Mouse (Mus musculus) B cell, adult 2 months (primary cell): ENCODE results near the gene Glod4.
"Not testable (repeated sequence)": the region's sequence is repeated elsewhere in the genome, so short reads cannot be mapped to it uniquely, and the experiment has no call there.

Source experiments
- DNase-seq, 2 experiments: peaks; one replicate each; pipeline ENCODE4 v3.0.0; 2022

The Glod4 gene

GRCm38 (mm10) chr11:76256129-76256528, 12.6 kb upstream of the Glod4 start:
- DNase-seq, result no peak

- no peak for DNase-seq
Observed at GRCm38 (mm10) chr11:76255431-76256001, 12.0 kb upstream of the Glod4 start.

GRCm38 (mm10) chr11:76253918-76254264, 10.4 kb upstream of the Glod4 start:
- no peak for DNase-seq

- DNase-seq, result peak; percentile 88 to 89
Observed at GRCm38 (mm10) chr11:76253145-76253917, 9.8 kb upstream of the Glod4 start.

- no peak for DNase-seq
Observed at GRCm38 (mm10) chr11:76252036-76252435, 8.5 kb upstream of the Glod4 start.

- DNase-seq, result no peak
Observed at GRCm38 (mm10) chr11:76247239-76247638, 3.7 kb upstream of the Glod4 start.

GRCm38 (mm10) chr11:76246439-76246838, 2.9 kb upstream of the Glod4 start:
- DNase-seq, result no peak

- DNase-seq, result no peak
Observed at GRCm38 (mm10) chr11:76243811-76244546, 454 bp upstream of the Glod4 start.

- DNase-seq, result no peak
Observed at GRCm38 (mm10) chr11:76239750-76240149, 3.8 kb downstream of the Glod4 start.

GRCm38 (mm10) chr11:76236136-76236535, 7.4 kb downstream of the Glod4 start:
- DNase-seq, result no peak

GRCm38 (mm10) chr11:76225051-76225450, 18.5 kb downstream of the Glod4 start:
- no peak for DNase-seq

- no peak for DNase-seq
Observed at GRCm38 (mm10) chr11:76224631-76225030, 18.9 kb downstream of the Glod4 start.

GRCm38 (mm10) chr11:76217390-76217800, 26.1 kb downstream of the Glod4 start, which contains the start of the genes Dbil5 and Gemin4:
TSS of gene Dbil5 (plus strand) at chr11:76217608.
TSS of gene Gemin4 (minus strand) at chr11:76217664.
- DNase-seq, result peak; percentile 98 to 99

GRCm38 (mm10) chr11:76216681-76217389, 26.7 kb downstream of the Glod4 start:
- peak in 1 of 2 experiments; percentile 5 for DNase-seq

- no peak for DNase-seq
Observed at GRCm38 (mm10) chr11:76216049-76216540, 27.4 kb downstream of the Glod4 start.

- no peak for DNase-seq
Observed at GRCm38 (mm10) chr11:76215011-76215410, 28.5 kb downstream of the Glod4 start.

GRCm38 (mm10) chr11:76213841-76214240, 29.7 kb downstream of the Glod4 start:
- no peak for DNase-seq

GRCm38 (mm10) chr11:76211595-76211994, 31.9 kb downstream of the Glod4 start:
- DNase-seq, result not testable (repeated sequence)

GRCm38 (mm10) chr11:76210228-76210985, 33.1 kb downstream of the Glod4 start:
- no peak for DNase-seq

GRCm38 (mm10) chr11:76206793-76207192, 36.7 kb downstream of the Glod4 start:
- DNase-seq, result no peak

GRCm38 (mm10) chr11:76201761-76202674, 41.5 kb downstream of the Glod4 start:
- DNase-seq, result peak; percentile 71 to 75
